Mouse (Mus musculus) forebrain, embryonic 16.5 days (tissue): ENCODE results near the gene Nudt21. TPM values are rescaled to one million over a fixed set of nuclear protein-coding genes. Genes with fewer than 3 reads are reported as not detected.
A peak's percentile ranks its signal among the peaks of the same experiment; 100 is the strongest.

ENCODE experiments used
- ATAC-seq: fragments of 200-750 bp; cut with Nextera tagmentation; 2 replicates; pipeline ENCODE4 v1.8.0; 2017; ENCODE audit warnings: mild to moderate bottlenecking, moderate library complexity
- H3K27ac ChIP-seq: fragments of 300-500 bp; sonication (generic); 2 replicates; pipeline ENCODE4 v1.5.1; 2014; ENCODE audit warnings: low read length, control low read depth
- H3K27me3 ChIP-seq: fragments of 300-500 bp; sonication (generic); replicated peaks from 2 replicates; pipeline ENCODE4 v1.6.1; 2014; ENCODE audit warnings: low read length; ENCODE audit not compliant: control insufficient read depth, insufficient read depth
- H3K36me3 ChIP-seq: fragments of 300-500 bp; sonication (generic); 2 replicates; pipeline ENCODE4 v1.6.1; 2014; ENCODE audit not compliant: control insufficient read depth, insufficient read depth
- H3K4me1 ChIP-seq: fragments of 300-500 bp; sonication (generic); replicated peaks from 2 replicates; pipeline ENCODE4 v1.6.1; 2014; ENCODE audit warnings: low read length; ENCODE audit not compliant: control insufficient read depth, insufficient read depth
- H3K4me2 ChIP-seq: fragments of 300-500 bp; sonication (generic); 2 replicates; pipeline ENCODE4 v1.6.1; 2014; ENCODE audit warnings: mild to moderate bottlenecking, low read length, control low read depth
- H3K4me3 ChIP-seq: fragments of 300-500 bp; sonication (generic); replicated peaks from 2 replicates; pipeline ENCODE4 v1.5.1; 2014; ENCODE audit warnings: mild to moderate bottlenecking, low read length, control low read depth
- H3K9ac ChIP-seq: fragments of 300-500 bp; sonication (generic); replicated peaks from 2 replicates; pipeline ENCODE4 v1.6.1; 2014; ENCODE audit warnings: low read depth, low read length, control low read depth
- H3K9me3 ChIP-seq: fragments of 300-500 bp; sonication (generic); 2 replicates; pipeline ENCODE4 v1.6.1; 2016; ENCODE audit warnings: low read length; ENCODE audit not compliant: control insufficient read depth
- WGBS: fragments of 180-500 bp; shearing (Covaris S2); extraction: QIAGEN DNeasy Blood & Tissue Kit; methylation state at CpG from one replicate; pipeline ENCODE4 v1.1.7; 2014; 5-methylcytosine and 5-hydroxymethylcytosine counted together
- polyA plus RNA-seq: library from polyadenylated mRNA; unstranded; fragments of >200 nt; fragmentation: Nextera tagmentation; extraction: Ambion mirVana; gene quantifications from 2 replicates; pipeline ENCODE4 v1.2.1, GENCODE M21; 2015

The Nudt21 gene
- polyA plus RNA-seq, 1 experiment from 2014 or later, result 116 TPM

- H3K4me3 ChIP-seq, result no peak overlapping the region
Measured at GRCm38 (mm10) chr8:94010101-94010705, 26.6 kb downstream of the Nudt21 start.

GRCm38 (mm10) chr8:94009243-94009845, 27.5 kb downstream of the Nudt21 start:
- Histone ChIP-seq H3K4me2 (no peak overlapping the region), H3K27me3 (no peaks in the 10 kb centered on the region), H3K36me3 (no peaks in the 10 kb centered on the region; the same call in 1 of the 2 replicates), H3K9ac (0 out of 2 replicates have a peak overlapping the region, but pooled peaks have one; percentile 22), H3K9me3 (no peaks in the 10 kb centered on the region), H3K4me3 (no peak overlapping the region), H3K27ac (no peak overlapping the region), H3K4me1 (peaks cover 33% of the 10 kb centered on the region)
- no peak for ATAC-seq
- WGBS, result 72% methylated on average over 15 of the region's 15 CpGs

More at GRCm38 (mm10) chr8:94010101-94010705, 26.6 kb downstream of the Nudt21 start:
- Histone ChIP-seq H3K27me3 (no peaks in the 10 kb centered on the region), H3K27ac (no peak overlapping the region), H3K9me3 (no peaks in the 10 kb centered on the region), H3K9ac (no peak overlapping the region), H3K4me1 (peaks cover 33% of the 10 kb centered on the region), H3K4me2 (no peak overlapping the region), H3K36me3 (peaks cover 3% of the 10 kb centered on the region)
- ATAC-seq, result no peak
- 39% methylated on average over 2 of the region's 2 CpGs for WGBS

- H3K4me1 ChIP-seq, result peaks cover 5% of the 10 kb centered on the region
- peaks cover 14% of the 10 kb centered on the region for H3K36me3 ChIP-seq
- H3K9me3 ChIP-seq, result no peaks in the 10 kb centered on the region
- H3K4me2 ChIP-seq, result no peak overlapping the region
- no peak overlapping the region for H3K9ac ChIP-seq
- WGBS, result 84% methylated on average over 9 of the region's 9 CpGs
- H3K27ac ChIP-seq, result no peak overlapping the region
- no peaks in the 10 kb centered on the region for H3K27me3 ChIP-seq
- H3K4me3 ChIP-seq, result no peak overlapping the region
- no peak for ATAC-seq
Measured at GRCm38 (mm10) chr8:94004139-94004538, 32.7 kb downstream of the Nudt21 start.

GRCm38 (mm10) chr8:93998961-93999360, 37.9 kb downstream of the Nudt21 start:
- ATAC-seq, result no peak
- H3K4me2 ChIP-seq, result no peak overlapping the region
- no peaks in the 10 kb centered on the region for H3K4me1 ChIP-seq
- H3K4me3 ChIP-seq, result no peak overlapping the region
- no peak overlapping the region for H3K9ac ChIP-seq
- no peaks in the 10 kb centered on the region for H3K9me3 ChIP-seq
- 93% methylated on average over 2 of the region's 2 CpGs for WGBS
- H3K36me3 ChIP-seq, result peaks cover 22% of the 10 kb centered on the region
- H3K27me3 ChIP-seq, result no peaks in the 10 kb centered on the region
- no peak overlapping the region for H3K27ac ChIP-seq

GRCm38 (mm10) chr8:93989739-93990138, 47.1 kb downstream of the Nudt21 start:
- no peak for ATAC-seq
- Histone ChIP-seq H3K9me3 (no peaks in the 10 kb centered on the region), H3K4me3 (no peak overlapping the region), H3K4me1 (no peaks in the 10 kb centered on the region), H3K27me3 (no peaks in the 10 kb centered on the region), H3K9ac (no peak overlapping the region), H3K4me2 (no peak overlapping the region), H3K27ac (no peak overlapping the region), H3K36me3 (peaks cover 16% of the 10 kb centered on the region)
- 94% methylated on average over 4 of the region's 4 CpGs for WGBS

GRCm38 (mm10) chr8:93984731-93985130, 52.1 kb downstream of the Nudt21 start:
- Histone ChIP-seq H3K9ac (no peak overlapping the region), H3K4me1 (no peaks in the 10 kb centered on the region), H3K36me3 (peaks cover 29% of the 10 kb centered on the region), H3K27me3 (no peaks in the 10 kb centered on the region), H3K4me3 (no peak overlapping the region), H3K27ac (no peak overlapping the region), H3K4me2 (no peak overlapping the region), H3K9me3 (no peaks in the 10 kb centered on the region)
- no peak for ATAC-seq
- 94% methylated on average over 3 of the region's 3 CpGs for WGBS

GRCm38 (mm10) chr8:93983827-93984226, 53.0 kb downstream of the Nudt21 start:
- H3K4me3 ChIP-seq, result no peak overlapping the region
- no peaks in the 10 kb centered on the region for H3K27me3 ChIP-seq
- WGBS, result 75% methylated on average over 3 of the region's 3 CpGs
- H3K4me1 ChIP-seq, result no peaks in the 10 kb centered on the region
- ATAC-seq, result no peak
- H3K9ac ChIP-seq, result no peak overlapping the region
- no peak overlapping the region for H3K27ac ChIP-seq
- H3K36me3 ChIP-seq, result peaks cover 30% of the 10 kb centered on the region
- H3K4me2 ChIP-seq, result no peak overlapping the region
- H3K9me3 ChIP-seq, result no peaks in the 10 kb centered on the region

- no peak overlapping the region for H3K27ac ChIP-seq
- ATAC-seq, result no peak
- no peaks in the 10 kb centered on the region for H3K4me1 ChIP-seq
- no peaks in the 10 kb centered on the region for H3K9me3 ChIP-seq
- no peak overlapping the region for H3K9ac ChIP-seq
- H3K4me3 ChIP-seq, result no peak overlapping the region
- peaks cover 31% of the 10 kb centered on the region for H3K36me3 ChIP-seq
- H3K4me2 ChIP-seq, result no peak overlapping the region
- WGBS, result 91% methylated on average over 5 of the region's 5 CpGs
- H3K27me3 ChIP-seq, result no peaks in the 10 kb centered on the region
Measured at GRCm38 (mm10) chr8:93981679-93982215, 55.1 kb downstream of the Nudt21 start.

GRCm38 (mm10) chr8:93980141-93980540, 56.7 kb downstream of the Nudt21 start:
- Histone ChIP-seq H3K9me3 (no peaks in the 10 kb centered on the region), H3K36me3 (peaks cover 26% of the 10 kb centered on the region), H3K9ac (no peak overlapping the region), H3K27me3 (no peaks in the 10 kb centered on the region), H3K27ac (no peak overlapping the region), H3K4me1 (no peaks in the 10 kb centered on the region), H3K4me2 (no peak overlapping the region), H3K4me3 (no peak overlapping the region)
- no peak for ATAC-seq
- WGBS, result 84% methylated on average over 4 of the region's 4 CpGs
